Mouse (Mus musculus) liver, postnatal 0 days (tissue): ENCODE data around the gene Rap2a. TPM values are rescaled to one million over a fixed set of nuclear protein-coding genes. Genes with fewer than 3 reads are reported as not detected.

Experiments
- ATAC-seq: fragments of 200-750 bp; cut with Nextera tagmentation; 2 replicates; pipeline ENCODE4 v1.8.0; 2017; ENCODE audit warnings: mild to moderate bottlenecking, moderate library complexity
- DNase-seq: peaks from one replicate; pipeline ENCODE4 v3.0.0-alpha.2; 2016
- H3K27ac ChIP-seq: fragments of 300-500 bp; sonication (generic); 2 replicates; pipeline ENCODE4 v1.5.1; 2014; ENCODE audit warnings: antibody characterized with exemption, moderate library complexity, mild to moderate bottlenecking, low read depth
- H3K27me3 ChIP-seq: fragments of 300-500 bp; sonication (generic); 2 replicates; pipeline ENCODE4 v1.6.1; 2014; ENCODE audit warnings: low read length, control low read depth, mixed read lengths; ENCODE audit not compliant: insufficient read depth
- H3K36me3 ChIP-seq: fragments of 300-500 bp; sonication (generic); replicated peaks from 2 replicates; pipeline ENCODE4 v1.6.1; 2014; ENCODE audit warnings: mild to moderate bottlenecking, control low read depth, low read length, moderate library complexity, mixed read lengths; ENCODE audit not compliant: insufficient read depth
- H3K4me1 ChIP-seq: fragments of 300-500 bp; sonication (generic); 2 replicates; pipeline ENCODE4 v1.6.1; 2014; ENCODE audit warnings: antibody characterized with exemption, mild to moderate bottlenecking, control low read depth; ENCODE audit not compliant: insufficient read depth
- H3K4me2 ChIP-seq: fragments of 300-500 bp; sonication (generic); 2 replicates; pipeline ENCODE4 v1.6.1; 2014; ENCODE audit warnings: low read depth, mild to moderate bottlenecking, low read length, moderate library complexity, mixed read lengths
- H3K4me3 ChIP-seq: fragments of 300-500 bp; sonication (generic); 2 replicates; pipeline ENCODE4 v1.5.1; 2014; ENCODE audit warnings: low read depth, low read length
- H3K9ac ChIP-seq: fragments of 300-500 bp; sonication (generic); replicated peaks from 2 replicates; pipeline ENCODE4 v1.6.1; 2014; ENCODE audit warnings: mild to moderate bottlenecking, moderate library complexity
- H3K9me3 ChIP-seq: fragments of 300-500 bp; sonication (generic); 2 replicates; pipeline ENCODE4 v1.6.1; 2016; ENCODE audit warnings: mild to moderate bottlenecking, control low read depth, low read length, mixed read lengths
- CTCF ChIP-seq: sonication (generic); IDR thresholded peaks from 2 replicates; pipeline ENCODE4 v1.5.1; 2016; ENCODE audit warnings: antibody characterized with exemption, low read depth
- EP300 ChIP-seq: IDR thresholded peaks from 2 replicates; pipeline ENCODE4 v1.6.1; 2016; ENCODE audit warnings: antibody characterized with exemption, low read depth, mild to moderate bottlenecking
- WGBS: fragments of 180-500 bp; shearing (Covaris S2); extraction: QIAGEN DNeasy Blood & Tissue Kit; methylation state at CpG from one replicate; pipeline ENCODE4 v1.1.7; 2014; ENCODE audit not compliant: insufficient replicate concordance; 5-methylcytosine and 5-hydroxymethylcytosine counted together
- polyA plus RNA-seq: library from polyadenylated mRNA; unstranded; fragments of >200 nt; fragmentation: Nextera tagmentation; extraction: Ambion mirVana; gene quantifications from 2 replicates; pipeline ENCODE4 v1.2.1, GENCODE M21; 2015

Rap2a gene
- polyA plus RNA-seq, 1 experiment from 2014 or later = 3.4 TPM

DNA sequence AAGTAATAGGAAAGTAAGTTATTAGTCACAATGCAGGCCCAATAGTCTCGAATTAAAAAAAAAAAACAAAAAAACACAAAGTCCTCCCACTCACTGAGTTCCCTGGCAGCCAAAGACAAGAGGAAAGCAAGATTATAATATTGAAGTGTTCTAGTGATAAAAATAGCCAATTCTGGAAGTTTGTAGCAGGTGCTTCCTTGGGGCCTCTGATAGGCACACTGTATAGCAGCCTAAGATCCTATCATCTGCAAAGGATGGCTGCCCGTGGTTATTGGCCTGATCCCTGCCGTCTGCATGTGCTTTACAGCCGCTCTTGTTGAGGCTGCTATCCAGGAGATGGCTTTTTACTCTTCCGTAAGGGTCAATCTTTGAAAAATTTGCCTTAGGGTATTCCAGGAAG, 33.6 kb downstream of the Rap2a start:
- H3K4me2 ChIP-seq = no peak overlapping the region
- H3K36me3 ChIP-seq = no peaks in the 10 kb centered on the region
- no peak overlapping the region for H3K27ac ChIP-seq
- no peak overlapping the region for H3K4me3 ChIP-seq
- no peak for ATAC-seq
- H3K9me3 ChIP-seq = no peaks in the 10 kb centered on the region
- 39% methylated on average over 5 of the region's 5 CpGs for WGBS
- no peak for TF ChIP-seq CTCF
- TF ChIP-seq EP300 = no peak
- no peak overlapping the region for H3K9ac ChIP-seq
- no peak for DNase-seq
- no peaks in the 10 kb centered on the region for H3K27me3 ChIP-seq
- no peaks in the 10 kb centered on the region for H3K4me1 ChIP-seq

DNA sequence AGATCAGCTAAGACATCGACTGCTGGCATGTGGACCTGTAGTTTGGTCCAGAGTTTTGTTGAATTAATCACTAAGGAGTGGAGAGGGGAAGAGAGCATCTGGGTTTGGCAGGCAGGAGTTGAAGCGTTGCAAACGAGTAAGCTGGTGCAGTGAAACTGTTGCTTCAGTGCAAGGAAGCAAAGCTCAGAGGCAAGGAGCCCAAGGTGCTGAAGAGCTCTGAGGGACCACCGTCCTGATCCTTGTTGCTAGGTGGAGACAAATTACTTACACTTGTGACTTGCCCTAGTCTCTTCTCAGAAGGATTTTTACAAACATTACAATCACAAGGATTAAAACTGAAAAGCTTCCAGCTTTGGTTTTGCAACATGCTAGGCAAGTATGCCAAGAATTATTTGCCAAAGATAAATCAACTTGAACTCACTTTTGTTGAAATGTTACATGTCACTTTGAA, 36.6 kb downstream of the Rap2a start:
- no peak for TF ChIP-seq CTCF
- TF ChIP-seq EP300 = no peak
- 63% methylated on average over 4 of the region's 4 CpGs for WGBS
- H3K4me2 ChIP-seq = no peak overlapping the region
- no peak overlapping the region for H3K9ac ChIP-seq
- no peaks in the 10 kb centered on the region for H3K27me3 ChIP-seq
- ATAC-seq = no peak
- H3K27ac ChIP-seq = no peak overlapping the region
- H3K9me3 ChIP-seq = no peaks in the 10 kb centered on the region
- no peak overlapping the region for H3K4me3 ChIP-seq
- no peaks in the 10 kb centered on the region for H3K36me3 ChIP-seq
- no peaks in the 10 kb centered on the region for H3K4me1 ChIP-seq
- no peak for DNase-seq

DNA sequence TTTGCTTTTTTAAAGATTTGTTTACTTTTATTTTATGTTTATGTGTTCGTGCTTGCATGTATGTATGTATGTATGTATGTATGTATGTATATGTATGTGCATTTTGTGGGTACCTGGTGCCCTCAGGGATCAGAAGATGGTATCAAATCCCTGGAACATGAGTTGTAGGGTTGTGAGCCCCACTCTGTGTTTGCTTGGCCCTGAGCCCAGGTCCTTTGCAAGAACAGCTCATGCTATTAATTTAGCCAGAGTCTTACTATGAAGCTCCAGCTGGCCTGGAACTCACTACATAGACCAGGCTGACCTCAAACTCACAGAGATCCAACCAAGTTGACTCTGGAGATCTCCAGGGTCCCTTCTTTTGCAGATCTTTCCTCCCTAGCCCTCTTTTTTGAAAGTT, 37.1 kb downstream of the Rap2a start:
- WGBS = 77% methylated on average over 1 of the region's 1 CpGs
- H3K4me3 ChIP-seq = no peak overlapping the region
- H3K4me2 ChIP-seq = no peak overlapping the region
- ATAC-seq = no peak
- no peak overlapping the region for H3K27ac ChIP-seq
- no peaks in the 10 kb centered on the region for H3K36me3 ChIP-seq
- no peaks in the 10 kb centered on the region for H3K9me3 ChIP-seq
- DNase-seq = no peak
- H3K27me3 ChIP-seq = no peaks in the 10 kb centered on the region
- H3K9ac ChIP-seq = no peak overlapping the region
- TF ChIP-seq EP300 (no peak), CTCF (no peak)
- H3K4me1 ChIP-seq = no peaks in the 10 kb centered on the region

DNA sequence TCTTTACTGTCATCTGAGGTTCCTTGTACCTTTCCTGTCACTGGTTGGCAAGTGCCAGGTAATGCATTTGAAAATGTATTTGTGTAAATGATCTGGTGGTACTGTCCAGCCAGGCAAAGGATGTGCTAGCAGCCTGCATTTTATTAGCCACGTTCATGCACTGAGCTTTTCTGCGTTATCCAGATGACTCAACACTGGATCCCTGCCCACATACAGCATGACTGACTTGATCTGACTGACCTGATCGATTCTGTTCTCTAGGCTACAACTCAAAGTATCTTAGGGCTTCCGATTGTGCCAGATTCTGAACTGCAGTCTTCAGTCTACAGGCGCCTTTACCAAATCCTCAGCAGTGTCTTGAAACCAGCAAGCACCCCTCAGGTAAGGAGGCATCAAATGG, 40.5 kb downstream of the Rap2a start:
- DNase-seq (no peak), ATAC-seq (no peak)
- Histone ChIP-seq H3K9me3 (no peaks in the 10 kb centered on the region), H3K4me2 (no peak overlapping the region), H3K4me1 (peaks cover 3% of the 10 kb centered on the region; the same call in 1 of the 2 replicates), H3K4me3 (no peak overlapping the region), H3K27me3 (no peaks in the 10 kb centered on the region), H3K36me3 (no peaks in the 10 kb centered on the region), H3K9ac (no peak overlapping the region), H3K27ac (no peak overlapping the region)
- WGBS = 80% methylated on average over 5 of the region's 5 CpGs
- TF ChIP-seq EP300 (no peak), CTCF (no peak)

DNA sequence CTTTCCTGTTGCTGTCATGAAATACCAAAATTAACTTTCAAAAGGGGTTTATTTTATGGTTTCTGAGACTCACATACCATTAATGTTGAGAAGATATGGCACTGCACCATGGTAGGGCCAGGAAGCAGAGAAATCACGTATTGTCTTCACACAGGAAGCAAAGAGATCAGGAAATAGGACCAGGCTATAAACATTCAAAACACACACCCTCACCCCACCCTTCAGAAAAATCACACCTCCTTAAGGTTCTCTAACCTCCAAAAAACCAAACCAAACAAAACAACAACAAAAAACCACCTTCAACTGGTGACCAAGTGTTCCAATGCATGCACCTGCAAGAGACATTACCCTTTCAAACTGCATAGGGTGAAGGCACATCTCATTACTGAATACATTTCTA, 41.7 kb downstream of the Rap2a start:
- 59% methylated on average over 1 of the region's 1 CpGs for WGBS
- Histone ChIP-seq H3K27me3 (no peaks in the 10 kb centered on the region), H3K4me3 (no peak overlapping the region), H3K9me3 (no peaks in the 10 kb centered on the region), H3K36me3 (no peaks in the 10 kb centered on the region), H3K9ac (no peak overlapping the region), H3K4me2 (no peak overlapping the region), H3K4me1 (peaks cover 3% of the 10 kb centered on the region; the same call in 1 of the 2 replicates), H3K27ac (no peak overlapping the region)
- TF ChIP-seq EP300 (no peak), CTCF (no peak)
- no peak for ATAC-seq
- no peak for DNase-seq

DNA sequence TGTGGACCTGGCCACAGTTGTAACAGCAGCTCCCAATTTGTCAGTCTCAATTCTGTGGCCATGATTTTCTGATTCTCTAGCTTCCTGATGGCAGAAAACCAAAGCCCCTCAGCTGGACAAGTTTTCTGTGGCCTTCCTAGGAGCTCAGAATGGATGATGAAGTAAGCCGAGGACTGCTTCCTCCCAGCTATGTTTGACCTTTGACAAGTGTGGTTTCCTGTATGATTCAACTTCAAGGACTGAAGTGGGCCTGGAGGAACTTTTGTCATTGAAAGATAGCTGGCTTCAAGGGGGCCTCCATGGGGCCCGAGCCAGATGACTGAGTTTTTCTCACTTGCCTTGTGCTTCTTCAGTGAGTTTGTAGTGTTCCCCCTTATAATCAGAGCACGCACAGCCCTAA, 42.6 kb downstream of the Rap2a start:
- WGBS = 24% methylated on average over 3 of the region's 3 CpGs
- no peak for DNase-seq

DNA sequence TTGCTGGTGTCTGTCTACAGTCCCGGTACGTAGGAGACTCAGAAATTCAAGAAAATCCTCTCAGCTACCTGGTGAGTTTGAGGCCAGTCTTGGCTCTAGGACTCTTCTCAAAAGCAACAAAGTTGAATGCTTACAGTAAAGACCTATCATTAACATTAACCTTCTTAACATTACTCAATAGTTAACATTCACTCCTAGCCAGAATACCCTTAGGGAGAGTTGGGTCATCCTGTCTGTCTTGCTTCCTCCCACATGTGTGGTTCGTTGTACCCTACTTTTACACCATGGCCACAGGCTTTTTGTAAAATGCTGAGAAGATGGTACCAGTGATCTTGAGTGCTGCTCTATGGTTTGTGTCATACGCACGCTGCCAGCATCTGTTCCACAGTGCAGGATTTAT, 45.1 kb downstream of the Rap2a start:
- Histone ChIP-seq H3K4me3 (no peak overlapping the region), H3K9me3 (no peaks in the 10 kb centered on the region), H3K27me3 (no peaks in the 10 kb centered on the region), H3K4me2 (no peak overlapping the region), H3K36me3 (no peaks in the 10 kb centered on the region), H3K27ac (no peak overlapping the region), H3K4me1 (peaks cover 3% of the 10 kb centered on the region; the same call in 1 of the 2 replicates), H3K9ac (no peak overlapping the region)
- ATAC-seq = no peak
- TF ChIP-seq EP300 = no peak
- TF ChIP-seq CTCF = no peak
- WGBS = 85% methylated on average over 5 of the region's 5 CpGs
- DNase-seq = no peak

More for the DNA sequence above, 42.6 kb downstream of the Rap2a start:
- Histone ChIP-seq H3K27ac (no peak overlapping the region), H3K4me2 (no peak overlapping the region), H3K4me3 (no peak overlapping the region), H3K9me3 (no peaks in the 10 kb centered on the region), H3K4me1 (peaks cover 3% of the 10 kb centered on the region; the same call in 1 of the 2 replicates), H3K9ac (no peak overlapping the region), H3K36me3 (no peaks in the 10 kb centered on the region), H3K27me3 (no peaks in the 10 kb centered on the region)
- TF ChIP-seq CTCF = no peak
- TF ChIP-seq EP300 = 0 out of 2 replicates have a peak, but pooled peaks have one; percentile 31
- ATAC-seq = peak; percentile 19; the same call in 1 of the 2 replicates
